Mouse (Mus musculus) midbrain, embryonic 11.5 days (tissue): ENCODE data around the gene Hist1h2bh. TPM values are rescaled to one million over a fixed set of nuclear protein-coding genes. Genes with fewer than 3 reads are reported as not detected.

Source experiments
- ATAC-seq: fragments of 200-750 bp; cut with Nextera tagmentation; 2 replicates; pipeline ENCODE4 v1.8.0; 2017; ENCODE audit warnings: moderate TSS enrichment, moderate library complexity; ENCODE audit not compliant: low FRiP score
- DNase-seq: peaks from one replicate; pipeline ENCODE4 v3.0.0; 2015; ENCODE audit warnings: low spot score; ENCODE audit errors: missing footprints
- H3K27ac ChIP-seq: fragments of 300-500 bp; sonication (generic); 2 replicates; pipeline ENCODE4 v1.5.1; 2014; ENCODE audit warnings: low read depth, low read length
- H3K27me3 ChIP-seq: fragments of 300-500 bp; sonication (generic); 2 replicates; pipeline ENCODE4 v1.6.1; 2014; ENCODE audit warnings: mild to moderate bottlenecking, low read length, moderate library complexity, mixed read lengths; ENCODE audit not compliant: control insufficient read depth, insufficient read depth
- H3K36me3 ChIP-seq: fragments of 300-500 bp; sonication (generic); 2 replicates; pipeline ENCODE4 v1.6.1; 2014; ENCODE audit warnings: mild to moderate bottlenecking, low read length, moderate library complexity, mixed read lengths; ENCODE audit not compliant: control insufficient read depth, insufficient read depth
- H3K4me1 ChIP-seq: fragments of 300-500 bp; sonication (generic); 2 replicates; pipeline ENCODE4 v1.6.1; 2014; ENCODE audit warnings: low read length; ENCODE audit not compliant: control insufficient read depth, insufficient read depth
- H3K4me2 ChIP-seq: fragments of 300-500 bp; sonication (generic); 2 replicates; pipeline ENCODE4 v1.6.1; 2014; ENCODE audit warnings: mild to moderate bottlenecking, moderate library complexity
- H3K4me3 ChIP-seq: fragments of 300-500 bp; sonication (generic); 2 replicates; pipeline ENCODE4 v1.5.1; 2014; ENCODE audit warnings: low read depth, low read length
- H3K9ac ChIP-seq: fragments of 300-500 bp; sonication (generic); 2 replicates; pipeline ENCODE4 v1.6.1; 2014; ENCODE audit warnings: low read length
- H3K9me3 ChIP-seq: fragments of 300-500 bp; sonication (generic); 2 replicates; pipeline ENCODE4 v1.6.1; 2016; ENCODE audit warnings: low read length; ENCODE audit not compliant: control insufficient read depth
- WGBS: fragments of 180-500 bp; shearing (Covaris S2); extraction: QIAGEN DNeasy Blood & Tissue Kit; methylation state at CpG from one replicate; pipeline ENCODE4 v1.1.7; 2014; 5-methylcytosine and 5-hydroxymethylcytosine counted together
- microRNA-seq: library from miRNA; unstranded; fragments of <30 nt; microRNA quantifications from one replicate; pipeline ENCODE4, GENCODE M21; 2017
- polyA plus RNA-seq: library from polyadenylated mRNA; unstranded; fragments of >200 nt; fragmentation: Nextera tagmentation; extraction: Ambion mirVana; gene quantifications from 2 replicates; pipeline ENCODE4 v1.2.1, GENCODE M21; 2014

Hist1h2bh gene
- polyA plus RNA-seq, 1 experiment from 2014 or later: 0.44 TPM

DNA sequence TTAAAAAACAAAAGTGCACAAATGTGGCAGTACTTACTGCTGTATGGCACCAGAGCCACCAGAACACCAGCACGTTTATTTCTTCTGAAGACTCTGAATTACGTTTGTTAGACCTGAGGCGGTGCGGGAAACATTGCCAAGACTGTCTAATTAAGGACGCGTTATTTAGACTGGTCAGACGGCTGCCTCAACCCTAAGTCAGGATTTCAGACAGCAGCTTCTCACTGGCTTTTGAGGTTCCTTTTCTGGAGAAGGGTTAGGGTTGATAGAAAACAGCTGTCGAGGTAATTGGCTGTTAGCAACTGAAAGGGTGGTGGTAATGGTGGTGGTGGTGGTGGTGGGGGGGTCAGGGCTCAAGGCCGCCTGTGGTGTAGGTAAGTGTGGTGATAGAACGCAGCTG is 44.5 kb downstream of the Hist1h2bh start:
- peak overlapping the region; percentile 21 for H3K4me2 ChIP-seq
- no peaks in the 10 kb centered on the region for H3K36me3 ChIP-seq
- DNase-seq (peak; percentile 91), ATAC-seq (no peak)
- no peak overlapping the region for H3K27ac ChIP-seq
- H3K4me1 ChIP-seq: peaks cover 2% of the 10 kb centered on the region; the same call in 1 of the 2 replicates
- no peak overlapping the region for H3K9ac ChIP-seq
- 10% methylated on average over 10 of the region's 10 CpGs for WGBS
- H3K27me3 ChIP-seq: no peaks in the 10 kb centered on the region
- 0 out of 2 replicates have a peak overlapping the region, but pooled peaks have one; percentile 5 for H3K4me3 ChIP-seq
- no peaks in the 10 kb centered on the region for H3K9me3 ChIP-seq

DNA sequence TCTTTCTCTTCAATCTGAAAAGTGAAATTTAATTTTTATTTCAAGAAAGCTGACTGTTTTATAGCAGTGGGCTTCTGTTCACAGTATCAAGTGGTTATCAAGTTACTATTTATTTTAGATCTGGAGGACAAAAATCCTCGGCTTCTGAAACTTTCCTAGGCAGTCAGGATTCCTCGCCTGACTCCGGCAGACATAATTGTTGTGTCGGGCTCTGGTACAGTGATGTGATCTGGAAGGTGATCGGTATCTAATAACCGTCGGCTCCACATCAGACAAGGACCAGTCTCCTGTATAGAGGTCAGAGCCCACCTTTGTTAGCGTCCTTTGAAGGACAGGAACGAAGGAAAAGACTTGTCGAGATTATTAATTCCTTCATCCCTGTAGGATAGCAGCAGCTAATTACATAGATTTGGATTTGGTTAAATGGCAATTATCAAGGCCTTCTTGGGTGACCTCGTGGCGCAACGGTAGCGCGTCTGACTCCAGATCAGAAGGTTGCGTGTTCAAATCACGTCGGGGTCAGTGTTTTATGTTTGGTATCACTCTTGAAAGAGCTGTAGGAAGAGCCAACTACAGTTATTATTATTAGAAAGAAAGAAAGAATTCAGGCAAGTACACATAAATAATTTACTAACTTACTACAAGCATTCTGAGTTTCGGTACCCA is 45.4 kb downstream of the Hist1h2bh start:
- peak overlapping the region; percentile 7; the same call in 1 of the 2 replicates for H3K4me3 ChIP-seq

DNA sequence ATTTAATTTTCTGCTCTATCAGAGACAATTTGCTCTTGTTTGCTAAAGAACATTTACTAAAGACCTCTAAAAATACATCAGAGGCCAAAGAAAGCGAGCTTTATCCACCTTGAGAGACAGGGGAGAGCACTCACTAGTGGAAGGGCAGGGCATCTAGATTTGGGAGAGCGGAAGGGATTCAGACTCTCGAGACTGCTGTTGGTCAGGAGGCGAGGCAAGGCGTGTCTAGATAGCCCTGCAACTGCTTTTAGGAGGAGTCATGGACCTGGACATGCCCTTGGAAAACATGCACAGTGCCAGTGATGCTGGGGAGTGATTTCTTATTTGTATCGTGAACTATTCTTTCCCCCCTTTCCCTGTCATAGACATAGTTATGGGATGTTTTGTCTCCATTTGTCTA is 47.7 kb downstream of the Hist1h2bh start:
- no peak for ATAC-seq
- no peak for DNase-seq
- Histone ChIP-seq H3K9ac (no peak overlapping the region), H3K27me3 (no peaks in the 10 kb centered on the region), H3K4me3 (no peak overlapping the region), H3K9me3 (no peaks in the 10 kb centered on the region), H3K27ac (no peak overlapping the region), H3K36me3 (no peaks in the 10 kb centered on the region), H3K4me1 (peaks cover 7% of the 10 kb centered on the region), H3K4me2 (no peak overlapping the region)
- WGBS: 84% methylated on average over 6 of the region's 6 CpGs

More for the DNA sequence above, 45.4 kb downstream of the Hist1h2bh start:
- Histone ChIP-seq H3K4me1 (no peaks in the 10 kb centered on the region; the same call in 1 of the 2 replicates), H3K27me3 (no peaks in the 10 kb centered on the region), H3K9ac (no peak overlapping the region), H3K36me3 (no peaks in the 10 kb centered on the region), H3K27ac (no peak overlapping the region), H3K4me2 (peak overlapping the region; percentile 21), H3K9me3 (no peaks in the 10 kb centered on the region)
- WGBS: 1% methylated on average over 19 of the region's 19 CpGs
- ATAC-seq (0 out of 2 replicates have a peak, but pooled peaks have one; percentile 28), DNase-seq (peak; percentile 97)

DNA sequence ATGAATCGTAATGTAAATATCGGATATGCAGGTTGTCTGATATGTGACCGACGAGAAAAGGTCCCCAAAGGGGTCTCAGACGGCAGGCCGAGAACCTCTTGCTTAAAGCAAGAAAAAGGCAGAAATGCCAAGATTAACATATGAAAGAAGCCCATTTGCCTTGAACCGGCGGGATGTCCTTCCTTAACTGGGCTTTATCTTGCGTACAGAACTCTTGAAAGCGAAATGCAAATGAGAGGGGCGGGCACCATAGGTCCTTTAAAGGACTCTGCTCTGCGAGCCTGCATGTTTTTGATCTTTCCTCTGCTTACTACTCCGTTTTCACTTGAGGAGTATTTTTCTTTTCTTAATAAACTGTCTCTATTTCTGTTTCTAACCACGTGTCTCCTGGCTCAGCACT is 51.2 kb downstream of the Hist1h2bh start:
- DNase-seq (peak; percentile 86), ATAC-seq (peak; percentile 53)
- WGBS: 4% methylated on average over 14 of the region's 14 CpGs
- no peaks in the 10 kb centered on the region for H3K9me3 ChIP-seq
- H3K4me2 ChIP-seq: peak overlapping the region; percentile 43
- H3K36me3 ChIP-seq: no peaks in the 10 kb centered on the region
- no peaks in the 10 kb centered on the region for H3K27me3 ChIP-seq
- no peak overlapping the region for H3K27ac ChIP-seq
- peak overlapping the region; percentile 15; the same call in 1 of the 2 replicates for H3K4me3 ChIP-seq
- H3K9ac ChIP-seq: no peak overlapping the region
- peaks cover 10% of the 10 kb centered on the region for H3K4me1 ChIP-seq

Small RNA genes within 50 kb of the gene (microRNA-seq; reads per million reads assigned to microRNA genes)
- 0.57 reads per million for gene Gm44297
- not detected for gene Gm44359
- not detected for gene Gm44394
- gene n-TStga1: 3.2 reads per million, percentile 14 among the genes with 10 or more reads in this experiment

Other genes with a start within 250 kb of the Hist1h2bh start
- gene Zfp322a, start 174.2 kb downstream of the Hist1h2bh start, polyA plus RNA-seq: 69.4 and 77.9 TPM in 2 replicates
- gene Abt1, start 119.5 kb downstream of the Hist1h2bh start, polyA plus RNA-seq: 14.0 and 14.9 TPM in 2 replicates
- gene Btn1a1, start 77.5 kb downstream of the Hist1h2bh start, polyA plus RNA-seq: not detected in 2 replicates
- 0.28 and 0.34 TPM in 2 replicates for gene Btn2a2, start 54.5 kb downstream of the Hist1h2bh start, polyA plus RNA-seq
- gene Hist1h4h, start 12.3 kb downstream of the Hist1h2bh start, polyA plus RNA-seq: 3.3 and 3.6 TPM in 2 replicates
- gene Hist1h2af, start 9.5 kb downstream of the Hist1h2bh start, polyA plus RNA-seq: 6.4 and 9.1 TPM in 2 replicates
- gene Hist1h3g, start 8.0 kb downstream of the Hist1h2bh start, polyA plus RNA-seq: 4.0 and 4.8 TPM in 2 replicates
- gene Hist1h3f, start 660 bp upstream of the Hist1h2bh start, polyA plus RNA-seq: 1.2 and 1.3 TPM in 2 replicates
- 0.53 and 0.77 TPM in 2 replicates for gene Hist1h4f, start 8.3 kb upstream of the Hist1h2bh start, polyA plus RNA-seq
- 0.59 and 0.61 TPM in 2 replicates for gene Hist1h1d, start 9.9 kb upstream of the Hist1h2bh start, polyA plus RNA-seq
- 7.2 and 7.4 TPM in 2 replicates for gene Hist1h3e, start 19.0 kb upstream of the Hist1h2bh start, polyA plus RNA-seq
- 69.8 and 76.3 TPM in 2 replicates for gene Hist1h2ae, start 27.8 kb upstream of the Hist1h2bh start, polyA plus RNA-seq
- 3.9 and 6.2 TPM in 2 replicates for gene Hist1h2bg, start 28.0 kb upstream of the Hist1h2bh start, polyA plus RNA-seq
- 2.6 and 4.9 TPM in 2 replicates for gene Hist1h2bf, start 30.8 kb upstream of the Hist1h2bh start, polyA plus RNA-seq
- gene Hist1h2ad, start 31.0 kb upstream of the Hist1h2bh start, polyA plus RNA-seq: 1.9 and 2.2 TPM in 2 replicates
- 7.4 and 9.8 TPM in 2 replicates for gene Hist1h3d, start 32.4 kb upstream of the Hist1h2bh start, polyA plus RNA-seq
- 99.4 and 124 TPM in 2 replicates for gene Hist1h4d, start 38.2 kb upstream of the Hist1h2bh start, polyA plus RNA-seq
- gene Hist1h2be, start 77.7 kb upstream of the Hist1h2bh start, polyA plus RNA-seq: 1.6 and 1.7 TPM in 2 replicates
- gene Hist1h1e, start 79.2 kb upstream of the Hist1h2bh start, polyA plus RNA-seq: 24.8 and 28.9 TPM in 2 replicates
- gene Hist1h2ac, start 140.6 kb upstream of the Hist1h2bh start, polyA plus RNA-seq: 0.83 and 1.1 TPM in 2 replicates
- 25.3 and 25.7 TPM in 2 replicates for gene Hist1h2bc, start 140.8 kb upstream of the Hist1h2bh start, polyA plus RNA-seq
- not detected in 2 replicates for gene Hist1h1t, start 152.4 kb upstream of the Hist1h2bh start, polyA plus RNA-seq
- gene Hist1h4c, start 155.1 kb upstream of the Hist1h2bh start, polyA plus RNA-seq: 5.3 and 6.4 TPM in 2 replicates
- gene Hfe, start 167.5 kb upstream of the Hist1h2bh start, polyA plus RNA-seq: 2.7 and 3.3 TPM in 2 replicates
- gene Hist1h1c, start 195.4 kb upstream of the Hist1h2bh start, polyA plus RNA-seq: 13.5 and 14.0 TPM in 2 replicates
- 8.6 and 9.2 TPM in 2 replicates for gene Hist1h3c, start 202.2 kb upstream of the Hist1h2bh start, polyA plus RNA-seq
- 2.1 and 2.4 TPM in 2 replicates for gene Hist1h2bb, start 203.3 kb upstream of the Hist1h2bh start, polyA plus RNA-seq
- 42.8 and 57.5 TPM in 2 replicates for gene Hist1h2ab, start 207.7 kb upstream of the Hist1h2bh start, polyA plus RNA-seq
- 7.5 and 13.2 TPM in 2 replicates for gene Hist1h3b, start 208.9 kb upstream of the Hist1h2bh start, polyA plus RNA-seq
- gene Hist1h4b, start 213.6 kb upstream of the Hist1h2bh start, polyA plus RNA-seq: 3.9 and 5.5 TPM in 2 replicates
- 0.49 and 0.55 TPM in 2 replicates for gene Hist1h4a, start 217.8 kb upstream of the Hist1h2bh start, polyA plus RNA-seq
- gene Hist1h3a, start 219.0 kb upstream of the Hist1h2bh start, polyA plus RNA-seq: 3.0 and 5.1 TPM in 2 replicates
- gene Hist1h1a, start 220.3 kb upstream of the Hist1h2bh start, polyA plus RNA-seq: 3.5 and 3.7 TPM in 2 replicates
- not detected in 2 replicates for gene Trim38, start 226.5 kb upstream of the Hist1h2bh start, polyA plus RNA-seq